Mouse (Mus musculus) ES-Bruce4 (cell line): Measurements from ENCODE around the gene Gigyf2.

Experiments
- CTCF ChIP-seq: IDR thresholded peaks from one replicate; pipeline ENCODE4 v1.8.1; 2011; ENCODE audit warnings: low read depth, low read length
- POLR2A ChIP-seq: IDR thresholded peaks from one replicate; pipeline ENCODE4 v1.8.1; 2011; ENCODE audit warnings: low read length; ENCODE audit not compliant: insufficient read depth

DNA sequence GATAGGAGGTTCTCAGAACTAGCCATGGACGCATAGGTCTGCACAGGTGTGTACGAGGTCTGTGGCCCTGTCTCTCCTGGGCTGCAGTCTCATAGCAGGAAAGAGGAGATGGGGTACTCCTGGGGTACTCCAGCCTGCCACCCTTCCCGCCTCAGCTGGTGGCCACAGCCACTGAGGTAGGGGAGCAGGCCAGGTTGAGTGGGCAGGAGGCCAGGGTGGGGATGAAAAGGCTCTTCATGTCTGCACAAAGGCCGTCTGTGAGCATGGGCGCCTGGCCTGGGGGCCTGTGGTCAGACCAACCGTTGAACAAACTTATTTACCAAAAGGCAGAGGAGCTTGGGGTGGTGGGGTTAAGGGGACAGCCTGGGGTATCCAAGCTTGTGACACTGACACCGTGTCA, 145.1 kb downstream of the Gigyf2 start:
- TF ChIP-seq CTCF (no peak), POLR2A (no peak)
